Mouse (Mus musculus): ENCODE results near the gene Susd2. TPM values are rescaled to one million over a fixed set of nuclear protein-coding genes. Genes with fewer than 3 reads are reported as not detected.

Susd2 gene
- total RNA-seq, 1 experiment from 2014 or later, result 0.47 TPM

DNA sequence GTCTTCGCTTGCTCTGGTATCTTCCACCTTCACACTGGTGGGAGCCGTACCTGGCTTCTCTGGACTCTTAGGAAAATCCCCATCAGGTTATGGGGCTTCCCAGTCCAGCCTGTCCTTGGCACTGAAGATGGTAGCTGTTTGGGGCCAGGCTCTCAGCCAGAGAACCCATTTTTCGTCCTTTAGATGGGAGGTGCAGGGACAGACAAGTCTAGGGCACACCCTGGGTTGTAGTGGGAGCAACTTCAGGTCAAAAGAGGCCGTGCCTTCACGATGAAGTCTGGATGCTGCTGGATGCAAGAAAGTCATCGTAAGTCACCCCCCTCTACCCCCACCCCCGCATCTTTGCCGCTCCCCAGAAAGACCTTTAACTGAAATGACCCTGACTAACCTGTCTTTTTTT, 9.2 kb downstream of the Susd2 start:
- ATAC-seq (ENCODE audit: extremely low read depth, insufficient number of reproducible peaks, low FRiP score, poor library complexity, severe bottlenecking), result no peak

DNA sequence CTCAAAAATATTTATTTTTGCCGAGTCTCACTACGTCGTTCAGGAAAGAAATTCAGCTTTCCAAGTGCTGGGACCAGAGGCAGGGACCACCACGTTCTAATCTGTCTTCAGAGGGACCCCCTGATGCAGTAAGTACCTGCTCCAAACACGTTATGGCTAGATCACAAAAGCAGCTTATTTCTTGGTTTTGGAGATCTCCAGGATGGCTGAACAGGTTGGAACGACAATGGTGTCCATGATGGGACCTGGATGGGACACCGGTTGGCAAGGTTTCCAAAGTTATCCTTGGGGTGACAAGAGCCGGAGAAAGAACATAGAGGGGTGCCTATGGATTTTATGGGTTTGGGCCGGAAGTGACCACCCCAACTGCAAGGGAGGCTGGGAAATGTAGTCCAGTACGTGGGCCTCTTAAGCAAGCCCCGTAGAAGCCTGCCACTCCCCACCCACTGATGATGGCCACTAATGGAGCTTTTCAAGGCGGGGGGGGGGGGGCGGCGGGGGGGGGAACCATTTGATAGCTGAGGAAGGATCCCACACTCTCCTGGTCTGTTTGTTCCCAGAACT, 10.2 kb downstream of the Susd2 start:
- ATAC-seq (ENCODE audit: extremely low read depth, insufficient number of reproducible peaks, low FRiP score, poor library complexity, severe bottlenecking), result no peak

DNA sequence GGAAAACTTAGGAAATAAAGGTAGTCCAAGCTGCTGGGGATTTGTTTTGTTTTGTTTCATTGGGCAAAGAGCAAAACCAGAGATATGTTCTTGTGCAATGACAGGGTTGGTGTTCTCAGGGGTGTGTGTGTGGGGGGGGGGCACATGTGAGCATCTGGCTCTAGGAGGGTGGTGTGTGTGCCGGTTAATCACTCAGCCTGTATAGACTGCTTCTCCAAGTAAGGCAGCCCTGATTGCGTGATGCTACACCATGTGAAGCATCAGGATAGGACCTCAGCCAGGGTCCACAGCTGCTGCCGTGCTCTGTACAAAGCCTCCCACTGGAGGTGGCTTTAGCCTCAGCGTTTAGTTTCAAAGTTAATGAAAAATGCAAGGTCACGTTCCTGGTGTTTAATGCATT, 10.8 kb downstream of the Susd2 start:
- ATAC-seq (ENCODE audit: extremely low read depth, insufficient number of reproducible peaks, low FRiP score, poor library complexity, severe bottlenecking), result no peak

DNA sequence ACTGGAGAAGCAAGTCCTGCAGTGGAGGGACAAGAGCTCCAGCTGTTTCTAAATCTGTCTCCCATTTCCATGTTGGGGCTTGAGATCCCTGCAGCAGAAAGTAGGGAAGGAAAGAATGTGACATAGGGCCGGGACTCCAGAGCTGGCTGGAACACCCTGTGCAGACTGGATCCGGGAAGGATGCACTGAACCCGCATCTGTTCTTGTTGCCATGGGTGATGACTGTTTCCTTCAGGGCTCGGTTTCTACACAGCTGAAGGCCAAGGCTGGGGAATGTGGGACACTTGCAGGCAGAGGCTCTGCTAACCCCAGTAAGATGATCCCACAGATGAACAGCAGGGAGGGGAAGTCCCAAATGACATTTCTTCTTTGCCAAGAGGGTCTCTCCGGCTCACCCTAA, 11.2 kb downstream of the Susd2 start:
- ATAC-seq (ENCODE audit: extremely low read depth, insufficient number of reproducible peaks, low FRiP score, poor library complexity, severe bottlenecking), result no peak

DNA sequence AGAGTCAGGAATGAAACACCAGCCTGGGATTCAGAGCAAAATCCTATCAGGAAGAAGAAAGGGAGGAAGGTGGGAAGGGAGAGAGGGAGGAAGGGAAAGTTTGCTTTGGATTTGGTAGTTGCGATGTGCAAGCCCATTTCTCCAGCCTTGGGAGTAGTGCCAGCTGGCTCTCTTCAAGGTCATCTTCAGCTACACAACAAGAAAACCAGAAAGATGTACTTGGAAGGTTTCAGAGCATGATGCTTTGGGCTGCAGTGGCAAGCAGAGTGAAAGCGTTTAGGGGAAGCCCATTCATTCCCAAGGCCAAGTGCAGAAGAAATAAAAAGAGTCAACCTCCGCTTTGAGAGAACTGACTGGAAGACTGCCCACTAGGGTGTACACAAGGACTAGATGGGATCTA, 16.3 kb downstream of the Susd2 start:
- no peak for ATAC-seq (ENCODE audit: extremely low read depth, insufficient number of reproducible peaks, low FRiP score, poor library complexity, severe bottlenecking)

DNA sequence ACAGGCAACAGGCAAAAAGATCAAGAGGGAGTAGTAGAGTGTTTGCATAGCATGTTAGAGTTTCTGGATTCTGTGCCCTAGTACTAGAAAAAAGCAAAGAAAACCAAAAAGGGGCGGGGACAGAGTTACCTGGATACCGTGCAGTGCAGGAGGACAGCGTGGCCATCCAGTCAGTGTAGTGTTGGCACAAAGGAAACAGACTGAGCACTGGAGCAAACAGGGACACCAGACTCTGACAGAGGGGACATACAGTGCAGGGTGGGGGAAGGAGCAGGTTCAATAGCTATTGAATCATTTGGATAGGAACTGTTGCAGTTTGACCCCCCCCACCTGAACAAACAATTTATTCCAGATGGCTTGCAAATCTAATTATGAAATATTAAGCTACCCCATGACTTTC, 16.8 kb downstream of the Susd2 start:
- no peak for ATAC-seq (ENCODE audit: extremely low read depth, insufficient number of reproducible peaks, low FRiP score, poor library complexity, severe bottlenecking)

DNA sequence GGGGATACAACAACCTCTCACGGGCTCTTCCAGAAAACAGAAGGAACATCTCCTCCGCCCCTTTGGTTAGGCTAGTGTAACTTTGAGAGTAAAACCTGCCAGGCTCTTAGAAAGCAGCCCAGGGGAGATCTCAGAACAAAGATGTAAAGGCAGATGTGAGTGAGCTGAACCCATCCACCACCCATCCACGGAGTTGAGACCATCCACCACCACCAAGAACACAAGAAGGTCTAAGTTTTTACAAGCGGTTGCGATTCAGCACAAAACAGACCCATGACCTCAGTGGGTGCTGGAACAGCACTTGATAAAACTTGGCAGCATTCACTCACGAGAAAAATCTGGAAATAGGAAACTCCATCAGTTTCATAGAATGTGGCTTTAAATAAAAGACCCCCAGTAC, 17.9 kb downstream of the Susd2 start:
- ATAC-seq (ENCODE audit: extremely low read depth, insufficient number of reproducible peaks, low FRiP score, poor library complexity, severe bottlenecking), result no peak

DNA sequence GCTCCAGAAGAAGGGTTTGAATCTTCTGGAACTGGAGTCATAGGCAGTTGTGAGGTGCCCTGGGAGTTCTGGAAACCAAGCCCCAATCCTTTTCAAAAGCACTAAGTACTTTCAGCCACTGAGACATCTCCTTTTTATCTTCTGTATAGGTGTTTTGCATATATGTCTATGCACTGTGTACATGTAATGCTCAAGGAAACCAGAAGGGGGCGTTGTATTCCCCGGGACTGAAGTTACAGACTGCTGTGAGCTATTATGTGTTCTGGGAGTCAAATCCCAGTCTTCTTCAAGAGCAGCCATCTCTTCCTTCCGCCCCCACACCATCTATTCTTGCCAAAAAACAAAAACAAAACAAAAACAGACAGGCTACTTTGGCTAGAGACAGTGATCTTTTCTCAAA, 23.0 kb downstream of the Susd2 start:
- ATAC-seq (ENCODE audit: extremely low read depth, insufficient number of reproducible peaks, low FRiP score, poor library complexity, severe bottlenecking), result no peak

DNA sequence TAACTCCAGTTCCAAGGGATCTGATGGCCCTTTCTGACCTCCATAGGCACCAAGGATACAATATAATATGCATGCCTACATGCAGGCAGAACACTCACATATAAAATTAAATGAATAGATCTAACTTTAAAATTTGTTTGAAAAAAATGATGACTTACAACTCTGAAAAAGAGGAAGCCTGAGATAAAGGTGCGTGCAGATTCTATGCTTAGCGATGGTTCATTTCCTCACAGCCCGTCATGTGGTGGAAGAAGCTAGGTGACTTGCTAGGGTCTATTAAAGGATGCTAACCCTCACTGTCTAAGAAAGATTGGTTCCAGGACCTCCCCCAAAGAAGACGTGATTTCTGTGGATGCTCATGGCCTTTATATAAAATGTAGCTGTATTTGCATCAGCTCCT, 27.8 kb downstream of the Susd2 start:
- no peak for ATAC-seq (ENCODE audit: extremely low read depth, insufficient number of reproducible peaks, low FRiP score, poor library complexity, severe bottlenecking)

DNA sequence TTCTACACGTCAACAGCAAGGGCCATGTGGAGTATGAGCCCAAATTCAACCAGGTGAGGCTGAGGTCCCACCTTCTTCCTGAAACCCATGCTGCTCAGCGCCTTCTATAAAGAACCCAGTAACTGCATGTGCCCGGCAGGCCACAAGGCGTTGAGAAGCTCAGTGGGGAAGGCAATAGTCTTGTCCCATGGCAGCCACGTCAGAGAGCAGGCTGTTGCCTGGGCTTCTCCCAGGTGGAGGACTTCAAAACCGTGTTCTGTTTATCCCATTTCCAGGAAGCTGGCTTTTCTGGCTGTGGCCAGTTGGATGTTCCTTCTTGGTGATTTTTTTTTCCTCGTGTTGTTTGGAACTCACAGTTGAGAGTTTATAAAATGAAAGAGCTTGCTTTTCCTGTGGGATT, 33.3 kb downstream of the Susd2 start:
- ATAC-seq (ENCODE audit: extremely low read depth, insufficient number of reproducible peaks, low FRiP score, poor library complexity, severe bottlenecking), result no peak

DNA sequence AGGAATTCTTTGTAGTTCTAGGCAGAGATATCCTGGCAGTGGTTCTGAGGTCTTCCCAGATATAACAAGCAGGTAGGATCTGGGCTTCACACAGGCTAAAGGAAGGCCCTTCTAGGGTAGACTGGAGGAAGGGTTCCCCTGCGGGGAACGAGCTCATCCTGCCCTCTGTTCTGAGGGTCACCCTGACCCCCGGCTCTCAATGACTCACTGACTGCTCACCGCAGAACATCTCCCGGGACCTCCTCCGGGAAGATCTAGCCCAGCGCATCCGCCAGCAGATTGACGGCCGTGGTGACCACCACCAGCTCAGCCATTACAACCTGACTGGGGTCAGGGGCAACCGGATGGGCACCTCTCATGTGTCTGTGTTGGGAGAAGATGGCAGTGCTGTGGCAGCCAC, 34.8 kb downstream of the Susd2 start:
- ATAC-seq (ENCODE audit: extremely low read depth, insufficient number of reproducible peaks, low FRiP score, poor library complexity, severe bottlenecking), result no peak

DNA sequence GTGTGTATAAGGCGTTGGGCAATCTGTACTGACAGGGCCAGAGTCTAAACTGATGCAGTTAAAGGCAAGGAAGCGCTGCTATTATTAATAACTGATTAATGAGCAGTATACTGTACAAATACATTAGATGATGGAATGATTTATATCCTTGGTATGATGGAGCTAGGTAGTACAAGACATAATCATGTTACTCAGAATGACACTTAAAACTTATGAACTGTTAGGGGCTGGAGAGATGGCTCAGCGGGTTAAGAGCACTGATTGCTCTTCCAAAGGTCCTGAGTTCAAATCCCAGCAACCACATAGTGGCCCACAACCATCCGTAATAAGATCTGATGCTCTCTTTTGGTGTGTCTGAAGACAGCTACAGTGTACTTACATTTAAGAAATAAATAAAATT, 36.6 kb downstream of the Susd2 start:
- ATAC-seq (ENCODE audit: extremely low read depth, insufficient number of reproducible peaks, low FRiP score, poor library complexity, severe bottlenecking), result no peak

DNA sequence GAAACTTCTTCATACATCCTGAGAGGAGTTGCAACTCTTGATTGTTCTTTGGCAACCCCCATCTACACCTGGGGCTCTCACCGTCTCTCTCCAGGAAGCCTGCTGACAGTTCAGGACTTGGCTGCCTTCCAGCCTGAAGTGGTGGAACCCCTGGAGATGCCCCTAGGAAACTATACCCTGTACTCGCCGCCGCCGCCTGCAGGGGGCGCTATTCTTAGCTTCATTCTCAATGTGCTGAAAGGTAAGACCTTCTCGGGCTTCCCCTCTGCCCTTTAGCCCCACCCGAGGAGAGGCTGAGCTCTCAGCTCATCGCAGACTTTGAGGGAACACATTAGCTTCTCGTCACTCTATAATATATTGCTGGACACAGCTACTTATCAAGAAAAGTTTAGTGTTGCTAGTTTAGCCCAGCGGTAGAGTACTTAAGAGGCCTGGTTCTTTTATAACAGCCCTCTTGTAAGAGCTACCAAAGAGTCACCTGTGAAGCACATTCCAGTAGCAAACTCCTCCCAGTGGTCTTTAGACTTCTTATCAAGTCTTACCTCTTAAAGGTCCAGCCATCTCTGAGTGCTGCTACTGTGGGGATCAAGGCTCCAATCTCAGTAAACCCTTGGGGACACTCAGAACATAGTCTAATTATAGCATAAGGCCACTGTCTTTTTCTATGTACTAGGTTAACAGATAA, 38.5 kb downstream of the Susd2 start:
- ATAC-seq (ENCODE audit: extremely low read depth, insufficient number of reproducible peaks, low FRiP score, poor library complexity, severe bottlenecking), result no peak

DNA sequence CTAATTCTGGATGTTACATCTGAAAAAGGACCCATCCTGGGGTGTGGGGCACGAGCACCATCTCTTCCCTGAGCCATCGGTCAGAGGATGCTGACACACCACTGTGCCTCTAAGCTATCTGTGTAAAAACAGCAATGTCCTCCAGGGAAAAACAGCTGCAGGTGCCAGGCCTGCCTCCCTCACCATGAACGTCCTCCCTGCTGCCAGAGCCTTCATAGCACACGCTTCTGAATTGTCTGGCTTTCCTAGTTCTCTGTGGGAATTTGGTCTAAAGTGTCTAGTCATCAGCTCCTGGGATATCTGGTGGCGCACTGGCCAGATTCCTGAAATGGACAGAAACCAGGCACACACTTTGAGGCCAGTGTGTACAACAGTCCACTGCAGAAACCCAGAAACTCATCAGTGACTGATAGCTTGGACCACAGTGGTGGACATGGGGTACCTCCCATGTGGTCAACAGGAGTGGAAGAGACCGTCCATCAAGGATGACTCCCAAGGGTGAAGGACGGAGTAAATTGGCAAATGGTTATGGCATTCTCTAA, 43.5 kb downstream of the Susd2 start:
- ATAC-seq (ENCODE audit: extremely low read depth, insufficient number of reproducible peaks, low FRiP score, poor library complexity, severe bottlenecking), result no peak

DNA sequence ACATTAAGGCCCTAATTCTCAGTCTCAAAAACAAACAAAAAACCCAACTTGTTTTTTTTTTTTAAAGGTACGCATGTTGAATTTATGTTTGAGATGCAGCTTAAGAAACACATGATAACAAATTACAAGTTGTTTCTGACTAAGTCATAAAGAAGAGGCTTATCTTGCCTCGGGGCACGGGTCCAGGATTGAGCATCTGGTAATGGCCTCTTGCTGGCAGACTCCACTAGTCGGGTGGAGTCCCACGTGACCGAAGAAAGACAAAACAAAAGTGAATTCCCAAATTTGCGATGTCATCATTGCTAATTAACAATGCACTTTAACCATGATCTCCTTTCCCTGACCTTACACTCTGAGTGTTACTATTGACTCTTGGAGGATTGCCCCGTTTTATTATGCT, 47.8 kb downstream of the Susd2 start:
- ATAC-seq (ENCODE audit: extremely low read depth, insufficient number of reproducible peaks, low FRiP score, poor library complexity, severe bottlenecking), result no peak

DNA sequence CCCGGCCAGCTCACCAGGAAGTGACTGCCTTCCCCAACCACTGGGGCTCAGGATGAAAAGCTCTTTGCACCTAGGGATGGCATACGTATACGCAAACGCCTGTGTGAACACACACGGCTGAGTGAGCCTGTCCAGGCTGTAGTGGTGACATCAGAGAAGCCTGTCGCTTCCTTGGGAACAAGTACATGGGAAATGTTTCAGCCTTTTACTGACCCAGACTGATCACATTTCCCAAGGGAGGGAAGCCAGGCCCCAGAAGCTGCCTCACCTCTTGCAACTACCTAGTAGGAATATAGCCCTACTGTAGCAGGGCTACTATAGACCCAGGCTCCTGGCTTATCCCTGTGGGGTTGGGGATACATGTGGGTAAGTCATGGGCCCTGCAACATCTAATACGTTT, 51.2 kb downstream of the Susd2 start:
- no peak for ATAC-seq (ENCODE audit: extremely low read depth, insufficient number of reproducible peaks, low FRiP score, poor library complexity, severe bottlenecking)

DNA sequence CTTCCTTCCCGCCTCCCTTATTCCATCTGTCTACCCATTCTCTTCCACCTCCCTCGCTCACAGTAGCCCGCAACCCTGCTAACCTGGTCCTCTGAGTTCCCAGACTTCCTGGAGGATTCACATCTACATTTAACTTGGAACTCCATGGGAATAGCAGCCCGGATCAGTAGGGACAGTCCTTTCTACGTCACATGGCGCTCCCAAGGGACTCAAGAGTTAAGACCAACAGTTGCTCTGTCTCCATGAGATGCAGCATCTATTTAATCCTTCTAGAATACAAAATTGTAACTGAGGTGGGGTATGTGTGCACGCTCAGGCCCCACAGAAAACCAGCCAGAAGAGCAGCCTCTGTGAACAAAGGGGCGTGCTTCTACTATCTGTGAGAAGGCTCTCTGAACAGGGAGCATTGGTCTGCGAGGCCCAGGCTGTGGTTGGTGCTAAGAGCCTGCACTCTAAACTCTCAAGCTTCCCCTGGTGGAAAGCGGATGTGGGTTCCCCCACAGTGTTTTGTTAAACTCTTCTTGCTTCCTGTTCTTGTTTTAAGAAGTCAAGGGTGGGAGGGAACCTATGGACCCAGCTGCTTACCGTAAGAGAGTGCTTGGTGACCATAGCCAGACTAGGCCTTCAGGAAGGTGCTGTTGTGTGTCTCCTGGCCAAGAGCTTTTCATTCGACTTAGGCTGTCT, 52.5 kb downstream of the Susd2 start:
- peak; percentile 89 for ATAC-seq (ENCODE audit: extremely low read depth, insufficient number of reproducible peaks, low FRiP score, poor library complexity, severe bottlenecking)

DNA sequence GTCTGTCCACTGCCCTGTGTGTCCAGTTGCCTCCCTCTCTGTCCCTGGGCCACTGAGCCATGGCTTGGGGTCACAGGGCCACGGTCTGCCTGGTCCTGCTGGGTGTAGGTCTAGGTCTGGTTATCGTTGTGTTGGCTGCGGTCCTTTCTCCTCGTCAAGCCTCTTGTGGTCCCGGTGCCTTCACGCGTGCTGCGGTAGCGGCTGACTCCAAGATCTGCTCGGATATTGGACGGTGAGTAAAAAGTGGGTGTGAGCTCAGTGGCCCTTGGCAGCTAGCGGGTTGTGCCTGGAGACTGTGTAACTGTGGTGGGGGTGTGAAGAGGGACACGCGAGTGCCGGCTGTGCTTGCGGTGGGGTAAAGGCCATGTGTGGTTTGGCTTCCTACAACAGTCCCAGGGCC, 54.2 kb downstream of the Susd2 start:
- ATAC-seq (ENCODE audit: extremely low read depth, insufficient number of reproducible peaks, low FRiP score, poor library complexity, severe bottlenecking), result peak; percentile 13; the same call in 1 of the 2 replicates

DNA sequence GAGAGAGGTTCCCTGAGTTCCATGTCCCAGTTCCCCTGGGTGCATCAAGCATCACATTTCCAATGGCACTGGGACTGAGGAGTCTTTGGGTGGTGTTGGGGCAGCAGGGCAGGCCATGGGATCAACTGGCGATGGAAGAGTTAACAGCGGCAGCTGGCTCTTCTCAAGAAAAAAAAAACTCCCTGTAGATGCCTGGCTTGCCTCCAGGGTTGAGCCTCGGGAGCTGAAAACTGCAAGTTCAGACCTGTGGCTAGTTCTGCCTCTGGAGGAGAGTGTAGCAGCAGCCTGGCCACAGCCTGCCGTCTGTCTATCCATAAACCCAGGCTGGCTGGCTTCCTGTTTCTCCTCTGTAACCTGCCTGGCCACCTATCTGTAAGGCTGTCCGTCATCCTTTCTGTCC, 54.7 kb downstream of the Susd2 start, which contains the start of gene Ggt5:
Gene Ggt5 (plus strand): TSS at position 212 of the 400 bp plus-strand sequence.
- no peak for ATAC-seq (ENCODE audit: extremely low read depth, insufficient number of reproducible peaks, low FRiP score, poor library complexity, severe bottlenecking)

DNA sequence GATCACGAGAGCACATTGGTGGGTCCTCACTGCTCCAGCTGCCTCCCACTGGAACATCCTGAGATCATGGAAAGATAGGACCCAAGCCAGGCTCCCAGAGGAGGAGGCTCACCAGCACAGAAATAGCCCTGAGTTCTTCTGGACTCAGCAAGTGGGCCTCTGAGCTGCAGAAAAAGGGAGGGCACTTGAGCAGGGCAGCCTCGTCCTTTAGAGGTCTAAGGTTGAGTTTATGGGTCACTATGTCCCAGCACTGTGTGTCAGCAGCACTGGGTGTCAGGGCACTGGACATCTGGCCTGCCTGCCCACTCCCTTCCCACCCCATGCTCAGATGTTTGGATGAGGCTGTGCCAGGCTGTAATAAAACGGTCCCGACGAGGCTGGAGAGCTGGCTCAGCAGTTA, 55.5 kb downstream of the Susd2 start:
- ATAC-seq (ENCODE audit: extremely low read depth, insufficient number of reproducible peaks, low FRiP score, poor library complexity, severe bottlenecking), result no peak

Data from neutrophil, adult 5-6 weeks (primary cell).